Mouse (Mus musculus): ENCODE measurements around the gene Rfxap. TPM values are rescaled to one million over a fixed set of nuclear protein-coding genes. Genes with fewer than 3 reads are reported as not detected.

The Rfxap gene
- 25.0 and 28.0 TPM in 2 replicates for polyA plus RNA-seq (2015; fragmentation: Nextera tagmentation; extraction: Ambion mirVana)

DNA sequence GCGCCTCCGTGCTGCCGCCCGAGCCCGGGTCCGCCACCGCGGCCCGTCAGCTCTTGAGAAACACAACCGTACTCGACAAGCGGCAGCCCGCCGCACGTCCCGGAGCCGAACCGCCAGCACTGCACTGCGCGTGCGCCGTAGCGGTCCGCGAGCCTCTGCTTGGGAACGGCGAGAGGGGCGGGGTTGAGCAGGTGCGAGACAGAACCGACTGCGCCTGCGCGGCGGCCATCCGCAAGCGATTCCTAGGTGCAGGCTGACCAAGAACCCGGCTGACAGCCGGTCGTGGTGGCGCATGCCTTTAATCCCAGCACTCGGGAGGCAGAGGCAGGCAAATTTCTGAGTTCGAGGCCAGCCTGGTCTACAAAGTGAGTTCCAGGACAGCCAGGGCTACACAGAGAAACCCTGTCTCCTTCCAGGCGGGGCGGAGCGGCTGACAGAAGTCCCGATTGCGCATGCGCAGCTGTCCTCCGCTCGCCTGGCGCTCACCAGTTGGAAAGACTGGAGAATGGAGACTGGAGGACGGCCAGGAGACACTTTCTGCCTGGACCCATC lies at the start of gene Rfxap:
Rfxap (minus strand) TSS at position 126 of the 552 bp plus-strand sequence.
- Histone ChIP-seq H3K4me3 (peak within 1 kb of the TSS; percentile 84), H3K36me3 (peaks cover 13% of the 10 kb centered on the region), H3K4me2 (peak within 1 kb of the TSS; percentile 86), H3K27me3 (peaks cover 9% of the 10 kb centered on the region; the same call in 1 of the 2 replicates), H3K9me3 (replicated peaks) (no peaks in the 10 kb centered on the region), H3K4me1 (replicated peaks) (0 out of 2 replicates have a peak, but pooled peaks cover 7% of the 10 kb centered on the region), H3K27ac (peak within 1 kb of the TSS; percentile 93), H3K9ac (peak within 1 kb of the TSS; percentile 95)
- peak; percentile 95 for ATAC-seq (replicated peaks; ENCODE audit: insufficient number of reproducible peaks, insufficient read depth, low FRiP score, low read depth)
- WGBS = under 1% methylated on average over 52 of the region's 52 CpGs

- Histone ChIP-seq H3K27me3 (no peaks in the 10 kb centered on the region), H3K9ac (no peak overlapping the region), H3K9me3 (replicated peaks) (no peaks in the 10 kb centered on the region), H3K27ac (no peak overlapping the region), H3K4me3 (no peak overlapping the region), H3K4me2 (no peak overlapping the region), H3K36me3 (no peaks in the 10 kb centered on the region), H3K4me1 (replicated peaks) (no peaks in the 10 kb centered on the region)
- ATAC-seq (replicated peaks; ENCODE audit: insufficient number of reproducible peaks, insufficient read depth, low FRiP score, low read depth) = no peak
- 60% methylated on average over 2 of the region's 2 CpGs for whole genome bisulfite sequencing
Observed at GRCm38 (mm10) chr3:54835421-54835820, 27.8 kb upstream of the Rfxap start.

DNA sequence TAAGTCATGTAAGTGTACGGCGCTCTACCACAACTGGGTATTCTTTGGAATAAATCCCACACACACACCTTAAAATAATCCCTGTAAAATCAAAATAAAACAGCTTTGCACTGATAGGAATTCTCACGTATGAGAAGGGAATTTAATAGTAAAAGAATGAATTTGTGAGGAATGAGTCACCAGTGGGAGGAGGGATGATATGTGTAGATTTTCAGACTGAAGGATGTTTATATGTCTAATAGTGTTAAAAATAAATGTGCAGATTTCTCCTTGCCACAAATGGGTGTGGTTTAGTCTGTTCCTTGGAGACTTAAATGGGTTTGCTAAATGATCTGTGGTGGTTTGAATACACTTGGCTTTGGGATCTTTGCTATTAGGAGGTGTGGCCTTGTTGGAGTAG lies 24.9 kb upstream of the Rfxap start:
- no peak overlapping the region for H3K4me3 ChIP-seq
- 78% methylated on average over 3 of the region's 3 CpGs for WGBS
- no peak for ATAC-seq (replicated peaks; ENCODE audit: insufficient number of reproducible peaks, insufficient read depth, low FRiP score, low read depth)
- H3K4me2 ChIP-seq = no peak overlapping the region
- H3K4me1 ChIP-seq (replicated peaks) = no peaks in the 10 kb centered on the region
- no peaks in the 10 kb centered on the region for H3K36me3 ChIP-seq
- no peaks in the 10 kb centered on the region for H3K27me3 ChIP-seq
- no peaks in the 10 kb centered on the region for H3K9me3 ChIP-seq (replicated peaks)
- H3K9ac ChIP-seq = no peak overlapping the region
- no peak overlapping the region for H3K27ac ChIP-seq

GRCm38 (mm10) chr3:54822526-54822925 lies 14.9 kb upstream of the Rfxap start:
- Histone ChIP-seq H3K27me3 (no peaks in the 10 kb centered on the region), H3K4me1 (replicated peaks) (no peaks in the 10 kb centered on the region)
- WGBS = 68% methylated on average over 5 of the region's 5 CpGs

DNA sequence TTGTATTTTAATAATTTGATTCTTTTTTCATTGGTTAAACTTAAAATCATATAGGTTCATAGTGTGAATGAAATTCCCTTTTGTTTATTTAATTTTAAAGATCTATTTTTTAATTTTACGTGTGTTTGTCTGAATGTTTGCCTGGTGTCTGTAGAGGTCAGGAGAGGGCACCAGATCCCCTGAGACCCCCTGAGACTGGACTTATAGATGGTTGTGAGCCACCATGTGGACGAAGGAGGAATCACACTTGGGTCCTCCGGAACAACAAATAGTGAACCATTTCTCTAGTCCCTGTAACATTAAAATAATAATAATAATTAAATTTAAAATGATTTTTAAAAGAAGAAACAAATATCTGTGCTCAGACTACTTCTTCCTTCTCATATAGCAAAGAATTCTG lies 7.7 kb upstream of the Rfxap start:
- no peak for ATAC-seq (replicated peaks; ENCODE audit: insufficient number of reproducible peaks, insufficient read depth, low FRiP score, low read depth)
- H3K4me1 ChIP-seq (replicated peaks) = no peaks in the 10 kb centered on the region
- 20% methylated on average over 3 of the region's 3 CpGs for WGBS

More at GRCm38 (mm10) chr3:54822526-54822925, 14.9 kb upstream of the Rfxap start:
- no peak overlapping the region for H3K4me2 ChIP-seq
- H3K27ac ChIP-seq = no peak overlapping the region
- H3K36me3 ChIP-seq = no peaks in the 10 kb centered on the region
- no peak for ATAC-seq (replicated peaks; ENCODE audit: insufficient number of reproducible peaks, insufficient read depth, low FRiP score, low read depth)
- no peak overlapping the region for H3K9ac ChIP-seq
- no peaks in the 10 kb centered on the region for H3K9me3 ChIP-seq (replicated peaks)
- no peak overlapping the region for H3K4me3 ChIP-seq

GRCm38 (mm10) chr3:54814622-54815021 lies 7.0 kb upstream of the Rfxap start:
- Histone ChIP-seq H3K4me3 (no peak overlapping the region), H3K27me3 (peaks cover 5% of the 10 kb centered on the region; the same call in 1 of the 2 replicates), H3K27ac (no peak overlapping the region), H3K4me2 (no peak overlapping the region), H3K9ac (no peak overlapping the region), H3K4me1 (replicated peaks) (no peaks in the 10 kb centered on the region), H3K36me3 (no peaks in the 10 kb centered on the region), H3K9me3 (replicated peaks) (no peaks in the 10 kb centered on the region)
- no peak for ATAC-seq (replicated peaks; ENCODE audit: insufficient number of reproducible peaks, insufficient read depth, low FRiP score, low read depth)
- WGBS = 64% methylated on average over 6 of the region's 6 CpGs

More for the DNA sequence above, 7.7 kb upstream of the Rfxap start:
- no peak overlapping the region for H3K4me3 ChIP-seq
- no peaks in the 10 kb centered on the region for H3K9me3 ChIP-seq (replicated peaks)
- H3K27me3 ChIP-seq = peaks cover 5% of the 10 kb centered on the region; the same call in 1 of the 2 replicates
- H3K36me3 ChIP-seq = no peaks in the 10 kb centered on the region
- no peak overlapping the region for H3K4me2 ChIP-seq
- H3K9ac ChIP-seq = no peak overlapping the region
- H3K27ac ChIP-seq = no peak overlapping the region

GRCm38 (mm10) chr3:54813418-54813988 lies 5.9 kb upstream of the Rfxap start:
- no peaks in the 10 kb centered on the region for H3K9me3 ChIP-seq (replicated peaks)
- WGBS = 66% methylated on average over 6 of the region's 6 CpGs
- no peak overlapping the region for H3K4me2 ChIP-seq

GRCm38 (mm10) chr3:54811616-54812015 lies 4.0 kb upstream of the Rfxap start:
- Histone ChIP-seq H3K36me3 (no peaks in the 10 kb centered on the region), H3K4me1 (replicated peaks) (0 out of 2 replicates have a peak, but pooled peaks cover 4% of the 10 kb centered on the region), H3K27ac (no peak overlapping the region), H3K9me3 (replicated peaks) (no peaks in the 10 kb centered on the region), H3K4me3 (no peak overlapping the region), H3K4me2 (no peak overlapping the region), H3K27me3 (peaks cover 9% of the 10 kb centered on the region; the same call in 1 of the 2 replicates), H3K9ac (no peak overlapping the region)
- WGBS = 53% methylated on average over 1 of the region's 1 CpGs
- ATAC-seq (replicated peaks; ENCODE audit: insufficient number of reproducible peaks, insufficient read depth, low FRiP score, low read depth) = no peak

More at GRCm38 (mm10) chr3:54813418-54813988, 5.9 kb upstream of the Rfxap start:
- ATAC-seq (replicated peaks; ENCODE audit: insufficient number of reproducible peaks, insufficient read depth, low FRiP score, low read depth) = no peak
- no peak overlapping the region for H3K4me3 ChIP-seq
- no peaks in the 10 kb centered on the region for H3K36me3 ChIP-seq
- no peak overlapping the region for H3K27ac ChIP-seq
- no peak overlapping the region for H3K9ac ChIP-seq
- H3K27me3 ChIP-seq = peaks cover 9% of the 10 kb centered on the region; the same call in 1 of the 2 replicates
- no peaks in the 10 kb centered on the region for H3K4me1 ChIP-seq (replicated peaks)

DNA sequence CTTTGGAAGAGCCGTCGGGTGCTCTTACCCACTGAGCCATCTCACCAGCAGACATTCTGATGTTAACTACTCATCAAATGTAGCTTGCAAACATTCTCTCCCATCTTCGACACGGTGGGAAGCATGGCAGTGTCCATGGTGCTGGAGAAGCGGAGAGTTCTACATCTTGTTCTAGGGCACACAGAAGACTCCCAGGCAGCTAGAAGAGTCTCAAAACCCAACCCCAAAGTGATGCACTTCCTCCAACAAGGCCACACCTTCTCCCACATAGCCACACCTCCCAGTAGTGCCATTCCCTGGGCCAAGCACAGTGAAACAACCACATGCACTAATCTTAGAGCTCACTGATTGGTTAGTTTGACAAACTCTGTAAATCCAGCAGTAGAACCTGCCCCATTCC lies 1.5 kb upstream of the Rfxap start:
- Histone ChIP-seq H3K27me3 (peaks cover 9% of the 10 kb centered on the region; the same call in 1 of the 2 replicates), H3K4me3 (no peak overlapping the region), H3K36me3 (peaks cover 5% of the 10 kb centered on the region), H3K4me1 (replicated peaks) (0 out of 2 replicates have a peak, but pooled peaks cover 7% of the 10 kb centered on the region), H3K27ac (no peak overlapping the region), H3K4me2 (no peak overlapping the region), H3K9me3 (replicated peaks) (no peaks in the 10 kb centered on the region), H3K9ac (no peak overlapping the region)
- no peak for ATAC-seq (replicated peaks; ENCODE audit: insufficient number of reproducible peaks, insufficient read depth, low FRiP score, low read depth)
- WGBS = 45% methylated on average over 5 of the region's 5 CpGs

DNA sequence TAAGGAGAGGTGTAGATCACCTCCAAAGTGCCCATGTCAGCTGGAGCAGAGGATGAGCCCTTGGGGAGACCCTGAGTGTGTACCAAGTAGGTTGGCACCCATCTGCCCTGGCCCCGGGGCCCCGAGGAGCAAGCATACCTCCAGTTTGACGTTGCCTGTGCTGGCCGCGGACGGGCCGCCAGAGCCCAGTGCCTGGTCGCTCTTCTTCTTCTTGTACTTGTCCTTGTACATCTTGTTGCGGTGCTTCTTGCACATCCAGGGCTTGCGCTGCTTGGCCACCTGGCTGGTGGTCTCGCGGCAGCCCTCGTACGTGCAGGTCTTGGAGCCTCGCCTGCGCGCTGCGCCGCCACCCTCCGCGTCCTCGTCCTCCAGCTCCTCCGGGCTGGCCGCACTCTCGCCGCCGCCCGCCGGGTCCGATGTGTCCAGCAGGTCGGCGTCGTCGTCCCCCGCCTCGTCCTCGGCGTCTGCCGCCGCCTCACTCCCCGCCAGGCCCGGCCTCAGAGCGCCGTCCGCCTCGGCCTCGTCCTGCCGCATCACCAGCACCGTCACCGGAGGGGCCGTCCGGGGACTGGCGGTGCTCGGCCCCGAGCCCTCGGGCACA lies 430 bp downstream of the Rfxap start:
- H3K9me3 ChIP-seq (replicated peaks) = no peaks in the 10 kb centered on the region
- 0 out of 2 replicates have a peak, but pooled peaks cover 7% of the 10 kb centered on the region for H3K4me1 ChIP-seq (replicated peaks)
- H3K27me3 ChIP-seq = peaks cover 9% of the 10 kb centered on the region; the same call in 1 of the 2 replicates
- peak overlapping the region; percentile 95 for H3K9ac ChIP-seq
- WGBS = 0% methylated on average over 56 of the region's 56 CpGs
- peak overlapping the region; percentile 84 for H3K4me3 ChIP-seq
- H3K36me3 ChIP-seq = peaks cover 13% of the 10 kb centered on the region
- peak overlapping the region; percentile 86 for H3K4me2 ChIP-seq
- peak; percentile 78 for ATAC-seq (replicated peaks; ENCODE audit: insufficient number of reproducible peaks, insufficient read depth, low FRiP score, low read depth)
- peak overlapping the region; percentile 93 for H3K27ac ChIP-seq

DNA sequence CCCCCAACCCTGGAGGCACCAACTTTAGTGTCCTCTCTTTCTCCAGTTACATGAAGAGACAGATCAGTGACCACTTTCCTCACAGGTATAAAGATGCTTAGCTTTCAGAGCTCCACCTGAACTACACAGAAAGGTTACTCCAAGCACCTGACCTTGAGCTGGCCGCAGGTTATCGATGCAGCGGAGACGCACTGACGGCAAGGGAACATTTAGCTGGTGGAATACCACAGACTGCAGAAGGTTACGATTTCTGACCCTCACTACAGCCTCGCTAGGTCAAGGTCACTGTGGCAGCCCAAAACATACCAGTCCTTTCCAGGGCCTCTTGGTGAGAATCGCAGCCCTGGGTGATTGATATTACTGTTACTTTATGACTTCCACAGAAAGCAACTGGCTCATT lies 3.9 kb downstream of the Rfxap start:
- Histone ChIP-seq H3K27me3 (no peaks in the 10 kb centered on the region), H3K9me3 (replicated peaks) (no peaks in the 10 kb centered on the region), H3K4me1 (replicated peaks) (0 out of 2 replicates have a peak, but pooled peaks cover 7% of the 10 kb centered on the region), H3K36me3 (peaks cover 13% of the 10 kb centered on the region), H3K27ac (no peak overlapping the region), H3K4me2 (no peak overlapping the region), H3K9ac (no peak overlapping the region), H3K4me3 (no peak overlapping the region)
- 92% methylated on average over 8 of the region's 8 CpGs for WGBS
- no peak for ATAC-seq (replicated peaks; ENCODE audit: insufficient number of reproducible peaks, insufficient read depth, low FRiP score, low read depth)
